Mouse (Mus musculus): ENCODE results near the gene Hmox2. TPM values are rescaled to one million over a fixed set of nuclear protein-coding genes. Genes with fewer than 3 reads are reported as not detected.
A peak's percentile ranks its signal among the peaks of the same experiment; 100 is the strongest.
"Not testable (repeated sequence)": the region's sequence is repeated elsewhere in the genome, so short reads cannot be mapped to it uniquely, and the experiment has no call there.

Hmox2 gene
- total RNA-seq (2021): 10 to 100 TPM; 37.6 to 46.7 TPM
- long read RNA-seq, experiment 1, transcript Hmox2-201 (6 exons, 1,730 nt): major isoform, 18 of 25 reads
- long read RNA-seq, experiment 1, partial matches to known transcripts: 5 of 25 reads
- long read RNA-seq, experiment 1, other reads (novel, unspliced or antisense): 2 of 25 reads
- long read RNA-seq, experiment 2, transcript Hmox2-201 (6 exons, 1,730 nt): major isoform, 20 of 27 reads
- long read RNA-seq, experiment 2, partial matches to known transcripts: 7 of 27 reads
- long read RNA-seq, experiment 2, other reads (novel, unspliced or antisense): 0 of 27 reads

DNA sequence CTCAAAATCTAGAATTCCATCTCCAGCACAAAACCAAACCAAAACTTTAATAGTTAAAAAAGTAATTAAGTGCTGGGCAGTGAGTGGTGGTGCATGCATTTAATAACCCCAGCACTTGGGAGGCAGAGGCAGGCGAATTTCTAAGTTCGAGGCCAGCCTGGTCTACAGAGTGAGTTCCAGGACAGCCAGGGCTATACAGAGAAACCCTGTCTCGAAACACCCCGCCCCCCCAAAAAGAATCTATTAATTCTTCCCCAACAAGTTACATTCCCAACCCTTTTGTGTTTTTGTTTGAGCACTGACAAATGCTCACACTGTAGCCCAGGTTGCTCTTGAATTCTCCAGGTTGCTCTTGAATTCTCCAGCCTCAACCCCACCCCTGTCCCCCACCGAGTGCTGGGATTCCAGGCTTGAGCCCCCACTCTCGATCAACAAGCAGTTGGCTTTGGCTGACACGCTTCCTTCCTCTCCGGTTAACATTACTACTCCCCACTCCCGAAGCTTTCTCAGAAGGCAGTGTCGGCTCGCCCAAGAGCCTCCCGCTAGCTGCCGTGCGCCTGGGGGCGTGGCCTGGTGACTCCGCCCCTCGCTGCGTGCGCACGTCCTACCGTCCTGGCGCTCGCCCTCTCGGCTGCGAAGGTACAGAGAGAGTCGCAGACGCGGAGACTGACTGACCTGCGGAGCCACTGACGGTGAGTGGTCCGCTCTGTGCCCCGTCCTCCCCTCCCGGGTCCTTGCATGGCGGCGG, at the start of gene Hmox2:
Hmox2 (plus strand) TSS at position 582 of the 748 bp plus-strand sequence.
- peak; percentile 93 for DNase-seq (ENCODE audit: low spot score)

DNA sequence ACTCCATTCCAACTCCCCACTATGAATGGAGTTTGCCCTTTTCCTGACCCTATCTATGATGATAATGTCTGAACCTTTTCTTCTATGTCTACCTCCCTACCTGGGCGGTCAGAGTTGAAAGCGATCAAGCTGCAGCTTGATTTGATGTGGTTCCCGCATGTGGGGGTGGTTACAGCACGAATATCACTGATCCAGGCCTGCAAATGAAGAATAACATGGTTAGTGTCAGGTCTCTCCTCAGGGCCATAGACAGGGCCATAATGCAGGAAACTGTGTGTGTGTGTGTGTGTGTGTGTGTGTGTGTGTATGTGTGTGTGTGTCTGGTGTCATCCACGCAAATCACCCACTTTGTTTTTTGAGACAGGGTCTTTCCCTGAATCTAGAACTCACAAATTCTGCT, 49.3 kb upstream of the Hmox2 start:
- no peak for DNase-seq (ENCODE audit: low spot score)

DNA sequence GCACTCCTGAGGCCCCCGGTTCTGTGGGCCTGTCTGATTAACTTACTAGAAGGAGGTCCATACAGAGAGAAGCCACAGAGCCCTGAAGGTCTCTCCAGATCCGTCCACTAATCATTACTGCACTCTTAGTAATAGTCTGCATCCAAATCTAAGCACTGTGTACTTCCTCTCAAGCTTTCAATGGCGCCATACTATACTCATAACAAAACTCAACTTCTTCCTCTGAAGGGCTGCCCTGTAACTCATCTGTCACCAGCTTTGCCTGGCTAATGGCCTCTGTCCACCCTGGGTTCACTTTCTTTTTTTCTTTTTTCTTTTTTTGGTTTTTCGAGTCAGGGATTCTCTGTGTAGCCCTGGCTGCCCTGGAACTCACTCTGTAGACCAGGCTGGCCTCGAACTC, 48.1 kb upstream of the Hmox2 start:
- no peak for DNase-seq (ENCODE audit: low spot score)

DNA sequence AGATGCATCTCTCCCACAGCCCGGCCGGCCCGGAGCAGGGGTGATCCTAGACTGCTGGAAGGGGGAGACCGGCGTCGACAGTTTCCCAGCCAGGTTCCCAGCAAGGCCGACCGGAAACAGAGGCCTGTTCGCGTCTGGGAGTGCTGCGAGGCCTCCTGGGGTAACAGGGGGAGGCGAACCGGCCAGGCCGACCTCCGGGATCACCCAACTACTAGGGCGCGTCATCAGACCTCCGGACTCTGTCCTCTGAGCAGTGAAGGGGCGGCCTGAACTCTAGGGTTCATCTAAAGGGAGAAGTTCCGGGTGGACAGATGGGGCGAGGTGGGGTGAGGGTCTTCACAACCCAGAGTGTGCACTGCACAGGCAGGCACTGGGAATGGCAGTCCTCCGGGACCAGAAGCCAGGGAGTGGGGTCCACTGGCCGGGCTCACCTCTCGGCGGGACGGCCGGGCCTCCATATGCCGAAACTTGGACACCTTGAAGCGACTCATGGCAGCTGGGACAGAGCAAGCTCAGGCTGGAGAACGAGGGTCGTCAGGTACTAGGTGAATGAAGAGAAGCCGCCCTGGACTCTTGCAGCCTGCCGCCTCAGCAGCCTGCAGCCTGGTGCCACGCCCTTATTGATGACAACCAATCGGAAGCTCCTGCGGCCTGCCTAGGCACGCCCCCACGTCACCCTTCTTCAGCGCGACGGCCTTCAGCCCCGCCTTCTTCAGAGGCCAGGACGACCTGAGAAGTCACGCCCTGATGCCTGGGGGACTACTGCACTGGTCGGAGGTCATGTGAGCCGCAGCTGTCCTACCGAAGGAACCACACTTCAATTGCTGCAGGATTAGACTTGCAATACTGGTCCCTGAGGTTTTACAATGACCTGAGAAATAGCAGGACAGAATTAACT, 46.8 kb upstream of the Hmox2 start, which contains the start of gene Coro7:
Coro7 (minus strand) TSS at position 657 of the 898 bp plus-strand sequence.
- DNase-seq (ENCODE audit: low spot score): peak; percentile 93

DNA sequence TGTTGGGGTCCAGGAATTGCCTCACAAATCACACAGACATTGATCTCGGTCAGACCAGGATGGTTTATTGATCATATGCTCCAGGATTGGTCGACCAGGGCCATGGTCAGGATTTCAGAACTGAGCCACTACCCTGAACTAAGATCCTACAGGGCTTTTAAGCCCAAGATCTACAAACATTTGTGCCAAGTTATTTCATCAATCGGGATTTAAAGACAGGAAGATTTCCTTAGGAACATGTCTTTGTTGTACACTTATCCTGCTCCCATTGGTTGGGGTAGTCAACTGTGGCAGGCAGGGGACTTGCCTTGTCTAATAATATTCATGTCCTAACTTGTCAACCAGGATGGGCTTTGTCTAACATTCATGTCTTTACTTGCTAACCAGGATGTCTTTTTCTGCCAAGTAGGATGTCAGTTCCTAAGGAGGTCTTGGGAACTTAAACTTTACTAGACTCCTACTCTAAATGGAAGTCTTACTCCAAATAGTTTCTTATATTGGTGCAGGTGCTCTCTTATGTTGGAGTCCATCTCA, 45.2 kb upstream of the Hmox2 start:
- not testable (repeated sequence) for DNase-seq (ENCODE audit: low spot score)

DNA sequence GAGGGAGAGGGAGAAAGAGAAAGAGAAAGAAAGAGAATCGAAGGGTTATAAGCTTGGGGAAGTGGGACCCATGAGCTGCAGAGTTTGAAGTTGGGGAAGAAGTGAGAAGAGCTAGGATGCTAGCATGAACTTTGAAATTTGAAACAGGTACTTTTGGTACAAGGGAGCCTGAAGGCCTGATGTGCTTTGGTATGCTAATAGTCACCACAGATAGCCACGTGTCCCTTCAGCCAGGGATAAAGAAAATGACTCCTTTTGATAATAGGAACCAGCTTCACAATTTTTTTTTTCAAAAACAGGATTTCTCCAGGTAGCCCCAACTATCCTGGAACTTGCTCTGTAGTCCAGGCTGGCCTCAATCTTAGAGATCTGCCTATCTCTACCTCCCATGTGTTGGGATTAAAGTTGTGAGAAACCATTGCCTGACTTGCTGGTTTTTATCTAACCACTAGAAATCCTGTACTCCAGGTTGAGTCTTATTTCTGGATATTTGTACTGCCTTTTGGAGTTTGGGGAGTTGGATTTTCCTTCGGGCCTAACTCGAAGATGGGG, 43.5 kb upstream of the Hmox2 start:
- DNase-seq (ENCODE audit: low spot score): no peak

DNA sequence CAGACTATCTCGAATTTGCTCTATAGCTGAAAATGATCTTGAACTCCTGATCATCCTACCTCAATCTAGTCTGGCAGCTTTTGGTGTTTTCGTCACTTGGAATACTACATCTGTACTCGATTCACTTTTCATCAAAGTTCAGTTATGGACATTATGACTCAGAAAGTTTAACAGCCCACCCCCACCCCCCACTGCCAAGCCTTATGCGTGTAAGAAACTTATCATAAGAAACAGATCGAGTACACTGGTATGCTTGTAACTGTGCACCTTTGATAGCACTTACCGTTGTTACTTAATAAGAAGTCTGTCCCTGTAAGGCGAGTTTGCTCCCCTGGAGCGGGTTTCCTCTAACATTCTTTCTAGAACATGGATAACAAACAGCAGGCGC, 43.0 kb upstream of the Hmox2 start:
- DNase-seq (ENCODE audit: low spot score): no peak

DNA sequence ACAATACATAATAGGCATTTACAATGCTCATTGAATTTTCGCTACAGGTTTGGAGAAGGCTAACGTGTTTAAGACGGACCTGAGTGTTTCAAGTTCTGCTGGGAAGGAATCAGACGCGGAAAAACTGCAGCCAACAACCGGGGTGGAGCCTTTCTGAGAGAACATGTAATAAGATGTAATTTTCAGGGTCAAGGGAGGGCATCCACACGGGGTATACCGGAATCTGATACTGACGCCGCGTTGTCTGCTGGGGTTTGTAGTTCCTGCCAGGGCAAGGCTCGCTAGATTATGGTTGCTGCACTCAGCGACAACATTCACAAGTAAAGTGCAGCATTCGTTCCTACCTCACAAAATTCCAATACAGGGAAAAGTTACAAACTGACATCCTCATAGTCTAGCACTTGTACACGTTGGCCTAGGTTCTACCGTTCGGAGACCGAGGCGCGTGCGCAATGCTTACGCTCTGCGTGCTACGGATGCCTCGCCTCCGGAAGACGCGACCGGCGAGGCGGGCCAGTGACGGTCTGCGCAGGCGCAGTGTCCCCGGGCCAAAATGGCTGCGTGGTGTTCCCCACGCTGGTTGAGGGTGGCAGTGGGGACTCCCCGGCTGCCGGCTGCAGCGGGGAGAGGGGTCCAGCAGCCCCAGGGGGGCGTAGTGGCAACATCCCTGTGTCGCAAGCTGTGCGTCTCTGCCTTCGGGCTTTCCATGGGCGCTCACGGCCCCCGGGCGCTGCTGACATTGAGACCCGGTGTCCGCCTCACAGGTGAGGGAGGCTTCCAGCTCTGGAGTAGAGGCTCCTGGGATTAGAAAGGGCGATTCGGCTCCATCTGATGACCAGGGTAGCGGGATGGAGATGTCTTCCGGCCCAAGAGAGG, 42.3 kb upstream of the Hmox2 start:
- DNase-seq (ENCODE audit: low spot score): peak; percentile 96

DNA sequence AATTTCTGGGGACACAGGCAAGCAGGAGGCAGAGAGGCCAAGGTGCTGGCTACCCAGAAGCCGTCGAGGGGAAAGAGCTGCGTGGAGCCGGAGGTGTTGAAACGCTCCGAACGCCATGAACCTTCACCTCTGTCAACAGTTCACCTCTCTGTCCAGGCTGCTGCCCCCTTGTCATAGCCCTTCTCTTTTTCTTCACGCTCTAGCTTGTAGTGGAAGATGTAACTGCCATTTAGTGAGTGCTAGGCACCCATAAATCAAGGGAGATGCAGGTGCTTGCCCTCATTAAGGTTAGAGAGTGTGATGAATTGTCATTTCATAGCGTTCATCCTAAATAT, 41.7 kb upstream of the Hmox2 start:
- DNase-seq (ENCODE audit: low spot score): no peak

DNA sequence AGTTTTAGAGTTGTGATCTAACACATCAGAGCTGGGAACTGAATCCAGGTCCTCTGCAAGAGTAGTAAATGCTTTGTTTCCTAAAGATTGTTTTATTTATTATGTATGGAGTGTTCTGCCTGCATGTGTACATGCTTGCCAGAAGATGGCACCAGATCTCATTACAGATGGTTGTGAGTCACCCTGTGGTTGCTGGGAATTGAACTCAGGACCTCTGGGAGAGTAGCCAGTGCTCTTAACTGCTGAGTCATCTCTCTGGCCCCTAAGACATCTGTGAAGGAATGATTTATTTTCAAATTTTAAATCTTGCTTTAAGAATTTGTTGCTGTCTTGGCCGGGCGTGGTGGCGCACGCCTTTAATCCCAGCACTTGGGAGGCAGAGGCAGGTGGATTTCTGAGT, 36.8 kb upstream of the Hmox2 start:
- DNase-seq (ENCODE audit: low spot score): not testable (repeated sequence)

DNA sequence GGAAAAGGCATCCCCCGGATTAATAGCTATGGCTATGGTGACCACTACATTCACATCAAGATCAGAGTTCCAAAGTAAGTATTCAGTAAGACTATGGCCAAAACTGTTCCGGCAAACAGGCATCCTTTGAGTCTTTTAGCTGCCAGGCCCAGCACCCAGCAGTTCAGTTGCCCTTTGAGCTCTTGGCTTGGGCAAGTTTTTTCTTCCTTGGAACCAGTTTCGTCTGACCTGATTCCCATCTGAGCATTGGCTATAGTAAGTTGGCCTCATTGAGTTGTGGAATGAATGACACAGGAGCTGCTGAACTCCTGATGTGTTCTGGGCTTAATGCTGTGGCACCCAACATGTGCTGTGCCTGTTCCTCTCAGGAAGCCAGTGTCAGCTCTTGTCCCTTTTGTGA, 24.9 kb upstream of the Hmox2 start:
- no peak for DNase-seq (ENCODE audit: low spot score)

DNA sequence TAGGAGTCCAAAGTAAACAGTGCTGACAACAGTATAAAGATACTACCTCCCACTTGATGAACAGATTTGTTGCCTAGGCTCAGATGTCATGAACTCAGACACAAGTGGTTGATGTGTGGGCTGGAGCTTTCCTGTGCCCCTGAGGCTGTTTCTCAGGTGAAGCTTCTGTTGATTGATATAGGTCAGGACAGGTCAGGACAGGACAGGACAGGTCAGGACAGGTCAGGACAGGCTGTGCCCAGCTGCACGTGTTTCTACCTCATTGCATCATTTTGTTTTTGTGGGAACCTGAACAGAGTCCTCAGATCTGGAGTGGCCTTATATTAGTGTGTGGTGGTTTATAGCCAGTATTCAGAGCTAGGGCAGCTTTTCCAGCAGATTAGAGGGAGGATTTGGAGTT, 23.5 kb upstream of the Hmox2 start:
- no peak for DNase-seq (ENCODE audit: low spot score)

DNA sequence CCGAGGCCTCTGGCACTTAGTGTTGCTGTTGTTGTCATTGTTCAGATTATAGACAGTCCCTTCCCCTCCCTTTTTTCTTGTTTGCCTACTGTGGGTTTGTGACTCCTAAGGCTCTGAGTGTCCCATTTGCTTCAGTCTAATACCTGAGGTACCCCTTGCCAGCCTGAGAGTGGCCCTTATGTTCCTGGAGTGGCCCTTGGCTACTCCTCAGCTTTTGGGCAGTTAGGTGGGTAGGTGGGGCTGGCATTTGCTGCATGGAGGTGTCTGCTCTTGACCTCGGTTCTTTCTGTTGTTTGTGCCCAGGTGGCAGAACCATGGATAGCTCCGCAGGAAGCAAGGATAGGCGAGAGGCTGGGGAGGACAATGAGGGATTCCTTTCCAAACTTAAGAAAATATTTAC, 20.6 kb upstream of the Hmox2 start:
- no peak for DNase-seq (ENCODE audit: low spot score)

DNA sequence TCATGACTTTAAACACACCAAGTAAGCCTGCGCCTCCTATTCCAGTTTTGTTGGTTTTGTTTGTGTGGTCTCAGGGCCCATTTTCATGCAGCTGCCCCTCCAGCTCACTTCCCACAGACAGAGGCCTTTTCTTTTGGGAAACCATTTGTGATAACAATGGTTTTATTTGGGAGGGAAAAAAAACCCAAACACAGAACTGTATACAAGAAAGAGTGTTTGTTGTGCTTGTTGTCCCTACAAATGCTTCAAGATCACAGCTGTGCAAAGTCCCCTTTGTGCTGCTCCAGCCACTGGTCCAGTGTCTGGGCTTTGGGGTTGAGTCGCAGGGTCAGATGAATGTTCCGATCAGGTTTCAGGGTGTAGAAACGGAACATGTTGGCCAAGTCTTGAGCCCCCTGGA, 15.0 kb upstream of the Hmox2 start:
- DNase-seq (ENCODE audit: low spot score): no peak

DNA sequence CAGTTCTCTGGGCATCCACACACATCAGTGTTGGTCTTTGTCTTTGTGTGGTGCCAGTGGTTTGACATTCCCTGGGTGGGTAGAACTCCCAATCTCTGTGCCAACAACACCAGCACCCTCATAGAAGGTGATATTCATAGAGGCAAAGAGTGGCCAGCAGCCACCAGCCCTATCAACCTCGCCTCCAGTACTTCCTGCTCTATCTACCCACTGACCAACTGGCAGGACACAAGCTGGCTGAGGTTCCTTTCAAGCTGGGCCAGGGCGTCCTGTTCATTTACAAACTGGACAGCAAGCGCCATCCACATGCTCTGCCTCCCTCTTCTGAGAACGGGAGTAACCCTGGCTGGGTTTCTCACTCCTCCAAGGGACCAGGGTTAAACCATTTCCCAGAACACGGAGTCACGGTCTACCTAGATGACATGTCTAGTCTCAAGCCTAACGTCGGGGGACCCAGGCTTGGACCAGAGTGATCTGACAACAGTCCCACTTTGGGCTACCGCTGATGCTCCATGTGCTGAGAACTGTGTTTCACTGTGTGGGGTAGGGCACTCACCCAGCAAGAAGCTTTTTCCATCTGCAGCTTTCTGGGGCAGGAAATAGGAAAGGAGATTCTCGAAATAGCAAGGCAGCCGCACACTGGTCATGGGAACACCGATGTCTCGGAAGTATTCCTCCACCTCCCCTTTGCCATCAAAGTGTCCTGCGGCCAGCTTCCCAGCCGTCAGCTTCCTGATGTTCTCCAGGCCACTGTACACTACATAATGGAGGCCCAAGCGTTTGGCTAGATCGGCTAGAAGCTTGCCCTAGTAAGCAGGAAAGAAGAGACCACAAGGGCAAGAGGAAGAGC, 12.1 kb upstream of the Hmox2 start:
- no peak for DNase-seq (ENCODE audit: low spot score)

DNA sequence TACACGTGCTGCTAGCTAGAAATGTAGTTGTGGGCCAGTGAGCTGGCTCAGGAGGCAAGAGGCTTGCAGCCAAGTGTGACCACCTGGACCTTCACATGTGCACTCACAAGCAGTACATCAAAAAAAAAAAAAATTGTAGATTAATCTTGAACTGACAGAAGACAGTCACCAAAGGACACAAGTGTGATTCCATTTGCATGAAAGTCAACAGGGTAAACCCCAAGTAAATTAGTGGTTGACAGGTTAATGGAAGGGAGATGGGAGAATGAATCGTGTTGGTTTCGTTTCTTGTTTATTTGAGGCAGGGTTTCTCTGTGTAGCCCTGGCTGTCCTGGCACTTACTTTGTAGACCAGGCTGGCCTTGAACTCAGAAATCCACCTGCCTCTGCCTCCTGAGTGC, 8.3 kb upstream of the Hmox2 start:
- DNase-seq (ENCODE audit: low spot score): no peak

DNA sequence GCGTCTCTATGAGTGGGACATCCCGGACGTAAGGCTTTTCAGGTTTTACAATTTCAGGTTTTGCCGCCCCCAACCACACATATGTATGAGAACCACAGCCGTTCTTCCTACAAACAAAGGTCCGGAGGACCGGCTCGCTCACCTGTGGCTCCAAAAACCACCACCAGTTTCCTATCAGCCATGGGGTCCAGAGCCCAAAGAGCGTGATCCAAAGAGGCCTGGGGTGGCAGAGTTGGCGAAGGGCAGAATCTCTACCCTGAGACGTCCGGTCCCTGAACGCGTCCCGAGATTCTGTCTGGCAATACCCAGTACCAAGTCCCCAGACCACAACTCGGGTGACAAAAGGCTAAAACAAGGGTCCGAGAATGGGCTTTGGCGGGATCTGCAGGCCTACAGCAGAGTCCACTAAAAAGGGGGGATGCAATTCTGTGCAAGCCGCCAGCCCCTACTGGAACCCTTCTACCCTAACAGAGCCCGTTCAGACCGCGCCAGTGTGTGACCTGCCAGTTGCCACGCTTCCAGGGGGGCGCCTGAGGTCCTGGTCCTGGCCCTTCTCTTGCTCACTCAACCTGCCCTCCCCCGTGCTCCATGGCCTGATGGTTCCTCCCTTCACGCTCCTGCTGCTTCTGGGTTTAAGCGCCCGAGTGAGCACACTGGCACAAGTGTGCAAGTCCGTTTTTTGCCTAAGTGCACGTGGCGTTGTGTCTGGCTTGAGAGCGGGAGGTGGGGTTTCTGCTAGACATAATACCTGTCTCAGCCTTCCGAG, 7.2 kb upstream of the Hmox2 start, which contains the start of gene Nmral1:
Nmral1 (minus strand) TSS at position 604 of the 766 bp plus-strand sequence.
- peak; percentile 50 for DNase-seq (ENCODE audit: low spot score)

DNA sequence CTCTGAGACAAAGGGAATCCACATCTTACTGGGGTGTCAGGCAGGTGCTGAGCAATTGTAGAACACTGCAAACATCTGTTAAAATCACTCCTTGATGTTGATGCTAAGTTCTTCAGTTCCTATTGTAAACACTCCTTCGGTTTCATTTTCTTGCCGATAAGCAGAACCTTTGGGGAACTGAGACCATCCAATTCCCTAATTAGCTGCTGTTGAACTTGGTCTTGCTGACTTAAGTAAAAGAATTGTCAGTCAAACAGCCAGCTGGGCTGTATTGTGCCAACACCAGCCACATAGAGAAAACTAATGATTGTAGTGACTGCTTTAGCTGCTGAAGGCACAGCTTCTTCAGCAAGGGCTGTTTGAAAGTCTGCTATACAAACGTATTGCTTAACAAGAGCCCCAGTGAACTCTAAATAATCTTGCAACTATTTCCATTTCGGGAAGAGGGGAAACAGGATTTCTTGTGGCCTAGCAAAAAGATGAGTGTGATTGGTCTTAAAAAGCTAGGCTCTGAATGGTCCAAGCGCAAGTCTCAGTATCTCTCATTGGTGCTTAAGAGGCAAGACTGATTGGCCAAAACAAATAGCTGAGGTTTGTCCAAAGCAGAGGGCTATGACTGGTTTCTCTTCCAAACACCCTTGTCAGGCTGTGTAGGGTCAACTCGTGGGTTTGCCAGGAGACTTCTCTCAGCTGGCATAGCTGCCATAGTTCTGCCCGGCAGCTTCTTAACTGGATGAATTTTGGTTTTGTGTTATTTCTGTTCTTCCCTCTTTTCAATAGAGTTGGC, 3.8 kb upstream of the Hmox2 start:
- DNase-seq (ENCODE audit: low spot score): no peak

Measured in gastrocnemius, adult 18-20 months (tissue).